Mouse (Mus musculus) erythroblast, embryonic 14.5 days (primary cell): ENCODE measurements around the gene Gm10799.

ENCODE experiments used
- GATA1 ChIP-seq: IDR thresholded peaks from 2 replicates; pipeline ENCODE4 v1.6.1; 2012; ENCODE audit warnings: low read length, inconsistent platforms, mixed read lengths
- TAL1 ChIP-seq: IDR thresholded peaks from 3 replicates; pipeline ENCODE4 v1.6.1; 2012; ENCODE audit warnings: low read length, inconsistent platforms, mixed read lengths

- TF ChIP-seq GATA1: no peak
- TF ChIP-seq TAL1: no peak
Observed at GRCm38 (mm10) chr2:104082474-104082873, 14.1 kb upstream of the Gm10799 start.
